Mouse (Mus musculus) heart, embryonic 12.5 days (tissue): ENCODE measurements around the gene Trim46. TPM values are rescaled to one million over a fixed set of nuclear protein-coding genes. Genes with fewer than 3 reads are reported as not detected.
"Not testable (repeated sequence)": the region's sequence is repeated elsewhere in the genome, so short reads cannot be mapped to it uniquely, and the experiment has no call there.

Source experiments
- ATAC-seq: fragments of 200-750 bp; cut with Nextera tagmentation; 2 replicates; pipeline ENCODE4 v1.8.0; 2017; ENCODE audit warnings: moderate TSS enrichment, moderate library complexity; ENCODE audit not compliant: insufficient number of reproducible peaks, low FRiP score
- H3K27ac ChIP-seq: fragments of 300-500 bp; sonication (generic); 2 replicates; pipeline ENCODE4 v1.5.1; 2016; ENCODE audit warnings: mild to moderate bottlenecking, moderate library complexity; ENCODE audit not compliant: poor library complexity, severe bottlenecking
- H3K27me3 ChIP-seq: fragments of 300-500 bp; sonication (generic); replicated peaks from 2 replicates; pipeline ENCODE4 v1.6.1; 2016; ENCODE audit warnings: mild to moderate bottlenecking, moderate library complexity
- H3K36me3 ChIP-seq: fragments of 300-500 bp; sonication (generic); 2 replicates; pipeline ENCODE4 v1.6.1; 2016; ENCODE audit warnings: mild to moderate bottlenecking, moderate library complexity
- H3K4me1 ChIP-seq: fragments of 300-500 bp; sonication (generic); replicated peaks from 2 replicates; pipeline ENCODE4 v1.6.1; 2016; ENCODE audit warnings: mild to moderate bottlenecking
- H3K4me2 ChIP-seq: fragments of 300-500 bp; sonication (generic); 2 replicates; pipeline ENCODE4 v1.6.1; 2016; ENCODE audit warnings: mild to moderate bottlenecking, moderate library complexity
- H3K4me3 ChIP-seq: fragments of 300-500 bp; sonication (generic); 2 replicates; pipeline ENCODE4 v1.5.1; 2016; ENCODE audit warnings: mild to moderate bottlenecking
- H3K9ac ChIP-seq: fragments of 300-500 bp; sonication (generic); 2 replicates; pipeline ENCODE4 v1.6.1; 2016; ENCODE audit warnings: mild to moderate bottlenecking, moderate library complexity
- H3K9me3 ChIP-seq: fragments of 300-500 bp; sonication (generic); replicated peaks from 2 replicates; pipeline ENCODE4 v1.6.1; 2016; ENCODE audit warnings: mild to moderate bottlenecking, moderate library complexity
- WGBS: fragments of 180-500 bp; shearing (Covaris S2); methylation state at CpG from one replicate; pipeline ENCODE4 v1.1.7; 2016; 5-methylcytosine and 5-hydroxymethylcytosine counted together
- polyA plus RNA-seq: library from polyadenylated mRNA; unstranded; fragments of >200 nt; fragmentation: Nextera tagmentation; extraction: Ambion mirVana; gene quantifications from 2 replicates; pipeline ENCODE4 v1.2.1, GENCODE M21; 2016

The Trim46 gene
- polyA plus RNA-seq, 1 experiment from 2014 or later = 0.89 TPM

DNA sequence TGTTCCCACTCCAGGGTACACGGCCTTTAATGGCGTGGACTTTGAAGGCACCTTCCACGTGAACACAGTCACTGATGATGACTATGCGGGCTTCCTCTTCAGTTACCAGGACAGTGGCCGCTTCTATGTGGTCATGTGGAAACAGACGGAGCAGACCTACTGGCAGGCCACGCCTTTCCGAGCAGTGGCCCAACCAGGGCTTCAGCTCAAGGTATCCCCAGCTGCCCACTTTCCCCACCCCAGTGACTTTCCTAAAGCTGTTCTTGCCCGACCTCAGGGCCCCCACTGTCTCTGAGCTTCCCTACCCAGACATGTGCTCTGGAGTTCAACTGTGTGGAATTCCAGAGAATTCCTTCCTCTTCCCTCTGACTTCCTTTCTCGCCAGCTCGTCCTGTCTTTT, 21.3 kb downstream of the Trim46 start:
- no peak overlapping the region for H3K4me2 ChIP-seq
- WGBS = 72% methylated on average over 11 of the region's 11 CpGs

DNA sequence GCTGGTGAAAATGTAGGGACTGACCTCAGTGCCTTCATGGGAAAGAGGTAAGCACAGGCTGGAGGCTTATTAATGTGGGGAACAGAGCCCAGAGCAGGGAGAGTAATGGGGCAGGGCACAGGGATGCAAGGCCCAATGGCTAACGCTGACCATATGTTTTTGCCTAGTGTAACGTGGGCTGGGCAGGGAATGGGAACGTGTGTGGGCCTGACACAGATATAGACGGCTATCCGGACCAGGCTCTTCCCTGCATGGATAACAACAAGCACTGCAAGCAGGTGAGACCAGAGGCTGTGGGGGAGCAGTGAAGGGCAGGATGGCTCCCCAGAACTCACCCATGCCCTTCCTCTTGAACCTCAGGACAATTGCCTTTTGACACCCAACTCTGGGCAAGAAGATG, 24.9 kb downstream of the Trim46 start:
- H3K36me3 ChIP-seq = 0 out of 2 replicates have a peak, but pooled peaks cover 6% of the 10 kb centered on the region

More for the DNA sequence above, 21.3 kb downstream of the Trim46 start:
- H3K27ac ChIP-seq = no peak overlapping the region
- H3K4me3 ChIP-seq = no peak overlapping the region
- ATAC-seq = no peak
- H3K9ac ChIP-seq = no peak overlapping the region
- peaks cover 33% of the 10 kb centered on the region for H3K27me3 ChIP-seq
- H3K9me3 ChIP-seq = no peaks in the 10 kb centered on the region
- H3K36me3 ChIP-seq = 0 out of 2 replicates have a peak, but pooled peaks cover 6% of the 10 kb centered on the region
- H3K4me1 ChIP-seq = peaks cover 26% of the 10 kb centered on the region

DNA sequence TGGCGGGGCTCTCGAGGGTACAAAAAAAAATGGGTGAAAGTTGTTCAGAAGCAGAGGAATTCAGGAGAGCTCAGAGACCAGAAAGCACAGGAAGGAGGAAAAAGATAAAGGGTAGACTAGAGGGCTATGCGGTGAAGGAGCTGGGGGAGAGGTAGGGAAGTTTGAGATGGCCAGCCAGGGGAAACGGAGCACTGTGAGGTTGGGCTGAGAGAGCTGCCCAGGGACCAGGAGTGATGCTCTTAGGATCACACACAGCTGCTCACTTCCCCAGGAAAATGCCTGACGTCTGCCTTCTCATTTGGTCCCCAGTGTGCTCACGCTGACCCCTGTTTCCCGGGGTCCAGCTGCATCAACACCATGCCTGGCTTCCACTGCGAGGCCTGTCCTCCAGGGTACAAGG, 26.6 kb downstream of the Trim46 start:
- H3K4me2 ChIP-seq = no peak overlapping the region
- no peak overlapping the region for H3K4me3 ChIP-seq
- H3K36me3 ChIP-seq = 0 out of 2 replicates have a peak, but pooled peaks cover 6% of the 10 kb centered on the region
- H3K27ac ChIP-seq = peak overlapping the region; percentile 22; the same call in 1 of the 2 replicates
- 18% methylated on average over 8 of the region's 8 CpGs for WGBS
- peak overlapping the region; percentile 16; the same call in 1 of the 2 replicates for H3K9ac ChIP-seq
- H3K27me3 ChIP-seq = 0 out of 2 replicates have a peak, but pooled peaks cover 3% of the 10 kb centered on the region
- peaks cover 25% of the 10 kb centered on the region for H3K4me1 ChIP-seq
- no peak for ATAC-seq
- no peaks in the 10 kb centered on the region for H3K9me3 ChIP-seq

More for the DNA sequence above, 24.9 kb downstream of the Trim46 start:
- Histone ChIP-seq H3K4me2 (no peak overlapping the region), H3K27ac (no peak overlapping the region), H3K9ac (no peak overlapping the region), H3K4me3 (no peak overlapping the region), H3K9me3 (no peaks in the 10 kb centered on the region), H3K27me3 (peaks cover 19% of the 10 kb centered on the region), H3K4me1 (peaks cover 15% of the 10 kb centered on the region)
- no peak for ATAC-seq
- WGBS = 87% methylated on average over 5 of the region's 5 CpGs

DNA sequence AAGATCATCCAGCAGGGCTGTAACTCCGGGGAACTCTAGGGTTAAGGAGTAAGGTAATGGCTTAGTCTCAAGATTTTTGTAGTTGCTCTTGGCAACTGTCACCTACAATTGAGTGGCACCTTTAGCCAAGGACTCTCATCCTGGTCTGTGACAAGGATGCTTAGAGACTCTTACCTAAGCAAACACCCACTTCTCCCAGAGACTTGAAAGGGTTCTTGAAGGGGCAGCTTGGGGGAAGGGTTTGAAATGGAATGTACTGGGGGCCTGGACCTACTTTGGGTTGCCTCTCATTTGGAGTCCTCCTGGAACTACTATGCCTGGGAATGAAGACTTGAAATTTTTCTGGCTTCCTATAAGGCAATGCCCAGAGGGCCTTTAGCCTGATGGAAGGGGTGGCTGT, 27.8 kb downstream of the Trim46 start:
- 78% methylated on average over 1 of the region's 1 CpGs for WGBS
- Histone ChIP-seq H3K4me1 (peaks cover 27% of the 10 kb centered on the region), H3K4me3 (no peak overlapping the region), H3K36me3 (0 out of 2 replicates have a peak, but pooled peaks cover 6% of the 10 kb centered on the region), H3K27ac (no peak overlapping the region), H3K4me2 (no peak overlapping the region), H3K27me3 (no peaks in the 10 kb centered on the region), H3K9ac (no peak overlapping the region), H3K9me3 (no peaks in the 10 kb centered on the region)
- ATAC-seq = no peak

DNA sequence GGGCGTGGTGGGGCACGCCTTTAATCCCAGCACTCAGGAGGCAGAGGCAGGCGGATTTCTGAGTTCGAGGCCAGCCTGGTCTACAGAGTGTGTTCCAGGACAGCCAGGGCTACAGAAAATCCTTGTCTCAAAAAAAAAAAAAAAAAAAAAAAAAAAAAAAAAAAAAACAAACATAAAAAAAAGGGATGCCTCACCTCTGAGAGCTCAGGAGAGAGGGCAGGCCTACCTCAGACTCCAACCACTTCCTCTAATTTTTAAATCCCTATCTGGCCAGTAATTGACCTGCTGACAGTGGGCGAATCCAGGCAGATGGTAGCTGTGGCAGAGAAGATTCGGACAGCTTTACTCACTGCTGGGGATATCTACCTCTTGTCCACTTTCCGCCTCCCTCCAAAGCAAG, 29.7 kb downstream of the Trim46 start:
- ATAC-seq, H3K9ac ChIP-seq, H3K9me3 ChIP-seq, H3K36me3 ChIP-seq, H3K27me3 ChIP-seq, H3K27ac ChIP-seq, H3K4me2 ChIP-seq, H3K4me3 ChIP-seq: not testable (repeated sequence)
- WGBS = 70% methylated on average over 7 of the region's 7 CpGs
- peaks cover 34% of the 10 kb centered on the region for H3K4me1 ChIP-seq

DNA sequence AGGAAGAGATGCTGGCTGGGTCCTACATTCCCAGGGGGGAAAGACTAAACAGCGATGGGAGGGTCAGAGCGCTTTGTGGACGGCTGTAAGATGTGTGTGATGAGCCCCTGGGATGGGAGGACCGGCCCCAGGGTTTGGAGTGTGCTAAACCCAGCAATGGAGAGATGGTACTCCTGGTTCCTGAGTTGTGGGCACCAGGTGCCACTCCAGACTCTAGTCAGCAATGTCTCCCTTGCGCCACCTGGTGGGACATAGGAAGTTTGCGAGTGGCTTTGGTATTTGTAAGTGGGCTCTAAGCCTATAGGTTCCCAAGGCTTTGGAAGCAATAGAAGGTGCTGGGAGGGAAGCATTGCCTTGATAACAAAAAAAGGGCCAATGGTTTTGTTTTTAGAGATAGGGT, 30.3 kb downstream of the Trim46 start:
- Histone ChIP-seq H3K9me3 (no peaks in the 10 kb centered on the region), H3K27ac (0 out of 2 replicates have a peak overlapping the region, but pooled peaks have one; percentile 99), H3K4me3 (peak overlapping the region; percentile 66), H3K27me3 (no peaks in the 10 kb centered on the region), H3K9ac (peak overlapping the region; percentile 88; the same call in 1 of the 2 replicates), H3K36me3 (peaks cover 7% of the 10 kb centered on the region), H3K4me2 (peak overlapping the region; percentile 78), H3K4me1 (peaks cover 38% of the 10 kb centered on the region)
- 0% methylated on average over 6 of the region's 6 CpGs for WGBS
- ATAC-seq = 0 out of 2 replicates have a peak, but pooled peaks have one; percentile 13

DNA sequence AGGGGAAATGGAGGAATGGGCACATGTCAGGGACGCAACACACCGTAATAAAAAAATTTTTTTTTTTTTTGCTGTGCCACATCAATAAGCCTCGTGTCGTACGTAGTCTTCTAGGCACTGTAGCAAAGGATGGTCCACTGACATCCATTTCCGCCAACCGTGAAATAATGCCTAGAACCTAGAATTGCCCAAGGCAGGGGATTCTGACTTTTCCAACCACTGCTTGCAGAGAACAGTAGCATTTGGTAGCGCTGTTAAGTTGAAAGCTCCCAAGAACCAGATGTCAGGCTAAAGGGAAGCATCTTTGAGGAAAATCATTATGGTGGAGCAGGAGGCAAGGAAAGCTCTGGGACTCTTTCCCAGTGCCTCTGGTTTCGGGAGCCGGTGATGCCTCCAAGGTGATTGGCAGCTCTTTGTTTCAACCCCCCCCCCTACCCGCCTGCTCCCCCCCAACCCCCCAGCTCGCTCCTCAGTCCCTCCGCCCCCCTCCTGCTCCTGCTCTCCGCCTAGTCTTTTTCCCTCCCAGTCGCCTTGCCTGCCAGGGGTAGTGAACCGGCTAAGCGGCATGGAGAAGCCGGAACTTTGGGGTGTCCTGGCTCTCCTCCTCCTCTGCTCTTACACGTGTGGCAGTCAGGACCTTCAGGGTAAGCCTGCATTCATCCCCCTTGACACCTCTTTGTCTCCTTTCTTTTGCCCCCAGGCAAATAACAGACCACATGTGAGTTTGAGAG, 31.3 kb downstream of the Trim46 start, which contains the start of gene Thbs3:
Gene Thbs3, plus strand, starts transcription at position 500 of the 731 bp plus-strand sequence.
- H3K9me3 ChIP-seq = no peaks in the 10 kb centered on the region
- peaks cover 37% of the 10 kb centered on the region for H3K4me1 ChIP-seq
- ATAC-seq = no peak

DNA sequence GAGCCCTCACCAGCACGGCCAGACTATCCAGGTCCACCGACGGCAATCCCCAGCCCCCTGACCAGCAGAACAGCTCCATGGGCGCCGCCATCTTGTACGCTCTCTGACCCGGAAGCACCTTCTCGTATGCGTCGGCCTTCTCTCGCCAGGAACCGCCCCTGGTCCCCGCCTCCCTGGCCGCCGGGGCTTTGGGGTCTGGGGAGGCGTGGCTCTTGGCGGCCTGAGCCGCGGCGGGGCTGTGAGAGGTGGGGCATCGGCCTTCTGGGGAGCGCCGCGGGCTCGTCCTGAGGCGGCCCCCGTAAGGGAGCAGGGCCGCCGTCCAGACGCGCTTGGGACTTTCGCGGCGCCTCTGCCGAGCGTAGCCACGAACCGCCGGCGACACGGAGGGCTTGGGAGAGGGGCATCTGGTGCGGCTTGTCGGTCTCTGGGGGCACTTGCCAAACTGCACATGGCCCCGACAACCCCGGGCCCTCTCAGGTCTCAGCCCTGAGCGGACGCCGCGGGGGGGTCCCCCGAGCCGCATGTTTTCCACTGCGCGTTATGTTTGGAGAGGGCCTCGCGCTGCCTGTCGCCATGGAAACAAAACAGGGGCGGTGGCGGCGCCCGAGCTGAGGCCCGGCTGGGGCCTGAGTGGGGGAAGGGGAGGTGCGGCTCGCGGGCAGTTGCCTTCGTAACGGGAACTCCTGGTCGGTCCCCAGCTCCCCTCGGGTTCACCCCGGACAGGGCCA, 32.1 kb downstream of the Trim46 start:
- Histone ChIP-seq H3K9me3 (no peaks in the 10 kb centered on the region), H3K4me1 (peaks cover 29% of the 10 kb centered on the region), H3K9ac (peak overlapping the region; percentile 88), H3K27me3 (no peaks in the 10 kb centered on the region), H3K27ac (peak overlapping the region; percentile 99), H3K4me2 (peak overlapping the region; percentile 78), H3K4me3 (peak overlapping the region; percentile 66), H3K36me3 (peaks cover 25% of the 10 kb centered on the region)
- ATAC-seq = peak; percentile 94
- 0% methylated on average over 69 of the region's 69 CpGs for WGBS

More for the DNA sequence above, 31.3 kb downstream of the Trim46 start, which contains the start of gene Thbs3:
- Histone ChIP-seq H3K9ac (peak within 1 kb of the TSS; percentile 88), H3K27me3 (no peaks in the 10 kb centered on the region), H3K36me3 (peaks cover 16% of the 10 kb centered on the region), H3K4me3 (peak within 1 kb of the TSS; percentile 66), H3K27ac (peak within 1 kb of the TSS; percentile 99), H3K4me2 (peak within 1 kb of the TSS; percentile 78)
- 1% methylated on average over 19 of the region's 19 CpGs for WGBS

DNA sequence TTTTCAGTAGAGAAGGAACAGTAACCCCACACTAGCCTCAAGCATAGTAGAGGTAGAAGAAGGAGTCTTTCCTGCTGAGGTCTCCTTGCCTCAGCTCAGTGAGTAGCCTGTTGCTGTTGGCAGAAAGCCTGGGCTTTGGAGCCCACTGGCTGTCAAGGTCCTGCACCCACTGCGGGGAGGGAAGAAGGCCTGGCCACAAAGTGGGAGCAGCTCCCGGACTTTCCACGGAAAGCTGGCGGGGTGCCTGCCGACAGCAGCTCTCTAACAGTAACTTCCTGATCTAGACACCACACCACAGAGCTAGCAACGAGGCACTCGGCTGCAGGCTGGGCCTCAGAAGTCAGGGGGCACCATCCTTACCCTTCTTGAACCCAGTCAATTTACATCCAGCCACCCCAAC, 35.4 kb downstream of the Trim46 start:
- no peak overlapping the region for H3K9ac ChIP-seq
- ATAC-seq = no peak
- WGBS = 66% methylated on average over 7 of the region's 7 CpGs
- peaks cover 57% of the 10 kb centered on the region for H3K36me3 ChIP-seq
- no peak overlapping the region for H3K4me3 ChIP-seq
- no peak overlapping the region for H3K4me2 ChIP-seq
- H3K27ac ChIP-seq = peak overlapping the region; percentile 50
- H3K9me3 ChIP-seq = no peaks in the 10 kb centered on the region
- peaks cover 25% of the 10 kb centered on the region for H3K4me1 ChIP-seq
- no peaks in the 10 kb centered on the region for H3K27me3 ChIP-seq

DNA sequence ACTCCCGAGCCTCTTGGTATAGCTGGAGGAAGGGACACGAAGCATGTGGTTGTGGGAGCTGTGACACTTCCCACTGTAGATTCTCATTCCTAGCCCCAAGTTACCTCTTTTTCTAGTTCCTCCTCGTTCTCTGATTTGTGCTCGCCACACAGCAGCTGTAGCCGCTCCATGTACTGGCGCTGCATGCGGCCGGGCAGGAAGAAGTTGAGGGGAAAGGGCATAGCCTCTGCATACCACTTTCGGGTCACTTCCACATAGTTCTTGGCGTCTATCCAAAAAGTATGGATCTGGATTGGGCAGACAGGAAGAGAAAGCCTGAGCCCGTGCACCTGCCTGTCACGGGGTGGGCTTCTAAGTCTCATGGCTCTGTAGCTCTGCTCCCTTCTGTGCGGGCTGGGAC, 35.9 kb downstream of the Trim46 start:
- WGBS = 78% methylated on average over 13 of the region's 13 CpGs
- H3K27ac ChIP-seq = peak overlapping the region; percentile 50

DNA sequence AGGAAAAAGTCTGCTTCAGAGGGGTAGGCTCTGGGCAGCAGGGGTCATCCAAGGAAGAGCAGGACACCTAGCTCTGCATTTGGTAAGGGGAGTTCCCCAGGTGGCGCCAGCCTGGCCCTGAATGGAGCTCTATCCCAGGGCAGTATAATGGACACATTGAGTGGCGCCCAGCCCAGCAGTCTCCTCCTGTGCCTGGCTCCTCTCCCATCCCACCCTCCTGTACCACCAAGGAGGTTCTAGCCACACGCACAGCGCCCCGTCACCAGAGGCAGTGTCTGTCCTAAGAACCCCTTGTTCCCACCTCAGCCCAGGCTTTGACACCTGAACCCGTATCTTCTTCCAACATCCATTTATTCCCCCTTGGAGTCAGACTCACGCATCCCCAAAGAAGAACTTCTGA, 36.4 kb downstream of the Trim46 start:
- Histone ChIP-seq H3K36me3 (peaks cover 67% of the 10 kb centered on the region), H3K4me3 (no peak overlapping the region), H3K4me2 (no peak overlapping the region), H3K9ac (no peak overlapping the region), H3K27me3 (no peaks in the 10 kb centered on the region), H3K27ac (no peak overlapping the region; the same call in 1 of the 2 replicates), H3K9me3 (no peaks in the 10 kb centered on the region), H3K4me1 (peaks cover 15% of the 10 kb centered on the region)
- 91% methylated on average over 7 of the region's 7 CpGs for WGBS
- ATAC-seq = no peak

More for the DNA sequence above, 35.9 kb downstream of the Trim46 start:
- Histone ChIP-seq H3K27me3 (no peaks in the 10 kb centered on the region), H3K4me2 (no peak overlapping the region), H3K9me3 (no peaks in the 10 kb centered on the region), H3K36me3 (peaks cover 63% of the 10 kb centered on the region), H3K9ac (no peak overlapping the region), H3K4me1 (peaks cover 19% of the 10 kb centered on the region), H3K4me3 (no peak overlapping the region)
- no peak for ATAC-seq
